Mouse (Mus musculus) layer of hippocampus, postnatal 36 days (tissue): Measurements from ENCODE around the gene Vasp. TPM values are rescaled to one million over a fixed set of nuclear protein-coding genes. Genes with fewer than 3 reads are reported as not detected.

Experiments used
- DNase-seq, 2 experiments: peaks; one replicate each; pipeline ENCODE4 v3.0.0; 2022
- total RNA-seq, 2 experiments: library from RNA; stranded (reverse); gene quantifications; 2 replicates each; pipeline ENCODE4 v1.2.3; 2021

Vasp gene
- total RNA-seq, 2 experiments from 2014 or later: 15.2 to 21.2 TPM

DNA sequence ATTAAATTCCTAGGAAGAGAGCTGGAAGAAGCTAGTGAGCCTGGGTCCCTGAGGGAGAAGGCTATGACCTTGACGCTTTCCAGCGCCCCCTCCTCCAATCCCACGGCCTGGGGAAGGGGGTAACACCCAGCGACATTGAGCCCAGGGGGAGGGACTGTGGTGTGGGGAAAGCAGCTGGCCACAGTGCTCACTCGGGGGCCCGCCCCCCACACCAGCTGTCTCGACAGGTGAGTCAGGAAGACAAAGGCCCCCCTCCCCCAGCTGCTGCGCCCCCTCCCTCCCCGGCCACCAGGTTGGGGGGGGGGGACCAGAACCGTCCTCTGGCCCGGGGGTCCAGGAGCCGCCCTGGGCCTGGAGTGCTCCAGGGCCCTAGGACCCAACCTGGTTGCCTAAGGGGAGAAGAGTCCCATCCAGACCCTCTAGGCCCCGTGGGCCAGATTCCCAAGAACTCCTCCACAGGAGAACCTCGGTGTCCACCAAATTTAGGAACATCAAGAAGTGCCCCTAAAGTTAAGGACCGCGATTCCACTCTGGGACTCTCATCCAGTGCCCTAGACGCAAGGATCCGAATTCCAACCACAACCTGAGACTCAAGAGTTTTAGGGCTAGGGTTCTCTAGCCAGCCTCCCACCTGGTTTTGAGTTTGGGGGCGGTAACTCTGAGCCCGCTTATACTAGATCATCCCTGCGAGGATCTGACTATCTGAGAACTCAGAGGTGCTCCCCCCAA is 944 bp downstream of the Vasp start:
- no peak for DNase-seq

DNA sequence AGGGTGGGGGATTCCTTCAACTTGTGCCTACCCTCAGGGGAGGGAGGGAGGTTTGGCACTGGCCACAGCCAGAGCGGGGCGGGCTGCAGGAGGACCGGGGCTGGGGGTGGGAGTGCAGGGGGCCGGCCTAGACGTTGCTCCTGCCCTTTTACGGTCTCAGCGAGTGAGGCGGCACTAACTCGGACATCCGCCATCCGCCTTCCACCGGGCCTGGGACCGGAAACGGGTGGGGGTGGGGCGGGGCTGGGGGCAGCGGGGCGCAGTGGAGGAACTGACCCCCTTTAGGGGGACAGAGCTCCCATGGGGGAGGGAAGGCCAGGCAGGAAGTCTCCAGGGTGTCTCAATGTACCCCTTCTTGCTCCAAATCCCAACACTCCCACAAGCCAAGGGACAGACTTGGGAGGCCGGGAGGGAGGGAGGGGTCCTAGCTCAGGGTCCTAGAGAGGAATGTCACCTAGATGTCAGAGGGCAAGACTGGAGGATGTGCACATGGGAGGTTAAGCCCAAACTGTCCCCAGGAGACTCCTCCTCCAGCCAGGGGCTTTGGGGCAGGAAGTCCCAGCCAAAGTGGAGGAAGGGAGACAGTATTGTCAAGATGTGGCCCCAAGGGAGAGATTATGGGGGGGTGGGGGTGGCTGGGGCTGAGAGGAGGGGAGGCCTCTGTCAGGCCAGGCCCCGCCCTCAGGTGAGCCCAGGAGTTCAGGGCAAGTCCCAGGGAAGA is 1.7 kb downstream of the Vasp start:
- DNase-seq: no peak

DNA sequence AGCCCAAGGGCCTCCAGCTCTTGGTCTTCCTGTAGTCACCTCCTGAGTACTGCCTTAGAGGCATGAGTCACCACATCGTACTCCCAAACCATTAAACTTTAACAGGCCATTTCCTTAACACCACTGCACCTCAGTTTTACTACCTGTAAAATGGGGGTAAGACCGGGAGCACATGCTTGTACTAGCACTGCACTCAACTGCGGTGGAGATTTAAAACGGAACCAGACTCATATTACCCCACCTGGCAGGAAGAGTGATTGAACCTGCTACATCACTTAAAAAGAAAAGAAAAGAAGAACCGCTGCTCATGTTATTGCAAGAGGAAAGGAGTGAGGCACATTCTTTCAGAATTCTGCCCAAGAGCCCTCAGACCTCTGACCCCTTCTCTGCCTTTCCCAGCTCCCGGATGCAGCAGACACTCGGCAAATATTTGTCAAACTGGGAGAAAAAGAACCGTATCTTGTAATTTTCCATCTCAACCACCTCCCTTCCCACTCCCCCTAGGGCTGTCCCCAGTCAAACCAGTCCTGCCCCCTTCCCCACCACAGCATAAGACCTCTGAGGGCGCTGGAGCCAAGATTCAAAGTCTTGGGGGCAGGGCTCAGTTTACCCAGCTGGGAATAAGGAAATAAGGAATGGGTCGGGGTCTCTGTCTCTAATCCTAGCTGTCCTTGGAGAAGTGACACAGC is 2.5 kb downstream of the Vasp start:
- DNase-seq: no peak

GRCm38 (mm10) chr7:19267051-19267450 is 4.6 kb downstream of the Vasp start:
- no peak for DNase-seq

DNA sequence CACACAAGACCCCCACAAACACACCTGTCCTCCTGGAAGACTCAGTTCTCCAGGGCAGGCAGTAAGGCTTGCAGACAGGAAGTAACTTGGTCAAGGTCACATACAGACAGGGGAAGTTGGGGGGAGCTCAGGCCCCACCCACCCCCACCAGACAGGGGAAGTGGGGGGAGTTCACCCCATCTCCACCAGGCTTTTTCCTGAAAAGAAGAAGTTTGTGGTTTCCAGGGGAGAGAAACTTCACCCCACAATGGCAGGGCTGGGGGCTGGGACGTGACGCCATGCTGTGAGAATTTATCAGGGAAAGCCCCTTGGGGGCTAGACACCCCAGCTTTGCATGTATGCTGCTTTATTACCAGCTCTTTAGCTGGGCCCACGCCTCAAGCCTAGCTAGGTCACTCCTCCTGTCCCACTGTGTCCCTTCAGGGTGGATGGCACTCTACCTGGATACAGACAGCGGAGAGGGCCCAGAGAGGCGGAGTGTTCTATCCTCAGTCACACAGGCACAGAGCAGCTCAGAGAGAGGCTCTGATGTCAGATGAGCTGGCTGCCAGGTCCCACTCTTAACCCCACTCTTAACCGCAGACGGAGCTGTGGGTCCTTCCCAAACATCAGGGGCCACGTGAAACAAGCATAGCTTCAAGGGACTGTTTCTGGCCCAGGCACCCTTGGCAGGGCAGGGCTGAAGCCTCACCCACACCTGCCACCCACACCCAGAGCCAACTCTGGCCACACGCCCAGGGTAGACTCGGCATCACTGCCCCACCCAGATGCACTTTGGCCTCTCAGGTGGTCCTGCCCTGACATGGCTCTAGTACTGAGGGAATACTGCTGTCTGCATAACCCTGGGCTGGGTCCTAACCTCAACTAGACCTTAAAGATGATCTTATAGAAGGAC is 5.4 kb downstream of the Vasp start:
- DNase-seq: no peak

DNA sequence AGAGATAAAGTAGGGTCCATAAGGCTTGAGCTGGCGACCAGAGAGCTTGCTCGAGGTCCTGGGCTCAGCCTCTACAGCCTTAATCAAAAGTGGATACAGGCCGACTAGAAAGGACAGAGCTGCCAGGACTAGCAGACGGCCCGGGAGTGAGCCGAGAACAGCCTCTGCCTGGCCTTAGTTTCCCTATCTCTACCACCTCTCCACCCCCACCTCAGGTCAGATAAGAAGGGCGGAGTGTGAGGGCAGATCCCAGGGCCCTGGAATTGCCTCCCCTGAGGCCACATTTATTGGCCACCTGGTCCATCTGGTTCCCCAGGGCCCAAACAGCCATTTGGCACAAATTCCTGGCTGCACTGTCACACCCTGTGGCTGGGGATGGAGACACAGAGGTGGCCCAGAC is 6.5 kb downstream of the Vasp start:
- no peak for DNase-seq

DNA sequence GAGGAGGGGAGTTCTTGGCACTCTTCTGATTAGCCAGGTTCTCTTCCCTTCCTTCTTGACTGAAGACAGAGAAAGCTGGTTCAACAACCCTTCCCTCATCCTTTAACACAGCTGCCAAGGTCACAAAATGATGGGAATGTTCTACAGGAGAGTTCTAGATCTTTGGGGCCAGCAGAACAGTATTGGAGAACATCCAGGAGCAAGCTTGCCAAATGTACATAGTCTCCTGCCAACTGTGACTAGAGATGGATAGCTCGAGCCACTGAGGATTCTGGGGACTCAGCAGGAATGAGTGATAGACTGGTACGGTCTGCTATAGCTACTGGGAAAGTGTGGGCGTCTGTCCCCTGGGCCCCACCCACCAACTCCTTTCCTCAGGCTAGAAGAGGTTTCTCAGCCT is 13.3 kb downstream of the Vasp start:
- DNase-seq: no peak

- peak in 1 of 2 experiments; percentile 52 for DNase-seq
Measured at GRCm38 (mm10) chr7:19257390-19258022, 14.1 kb downstream of the Vasp start.

- DNase-seq: no peak
Measured at GRCm38 (mm10) chr7:19256567-19256966, 15.1 kb downstream of the Vasp start.

GRCm38 (mm10) chr7:19255395-19255794 is 16.2 kb downstream of the Vasp start:
- no peak for DNase-seq

DNA sequence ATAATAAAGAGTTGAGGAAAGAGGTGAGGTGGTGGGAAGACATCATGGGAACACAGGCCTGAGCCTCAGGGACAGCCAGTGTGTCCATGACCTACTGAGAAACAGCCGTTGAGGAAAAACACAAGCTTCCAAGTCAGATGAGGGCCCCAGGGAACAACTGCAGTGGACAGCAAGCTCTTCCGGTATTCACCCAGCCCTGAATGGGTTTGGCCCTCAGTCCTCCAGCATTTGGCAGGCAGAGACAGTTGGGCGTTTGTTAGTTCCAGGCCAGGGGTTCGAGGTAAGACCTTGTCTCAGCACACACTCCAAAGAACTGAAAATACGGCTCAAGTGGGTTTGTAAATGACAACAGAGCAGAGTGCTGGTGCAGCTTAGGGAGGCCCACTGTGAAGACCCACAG is 18.2 kb downstream of the Vasp start:
- no peak for DNase-seq

GRCm38 (mm10) chr7:19252078-19252477 is 19.5 kb downstream of the Vasp start:
- no peak for DNase-seq

GRCm38 (mm10) chr7:19247511-19247910 is 24.1 kb downstream of the Vasp start:
- no peak for DNase-seq

- DNase-seq: no peak
Measured at GRCm38 (mm10) chr7:19246855-19247254, 24.8 kb downstream of the Vasp start.

- no peak for DNase-seq
Measured at GRCm38 (mm10) chr7:19245083-19245482, 26.5 kb downstream of the Vasp start.

- no peak for DNase-seq
Measured at GRCm38 (mm10) chr7:19243858-19244257, 27.8 kb downstream of the Vasp start.

GRCm38 (mm10) chr7:19242005-19242404 is 29.6 kb downstream of the Vasp start:
- DNase-seq: no peak

GRCm38 (mm10) chr7:19240905-19241463 is 30.6 kb downstream of the Vasp start:
- DNase-seq: no peak

DNA sequence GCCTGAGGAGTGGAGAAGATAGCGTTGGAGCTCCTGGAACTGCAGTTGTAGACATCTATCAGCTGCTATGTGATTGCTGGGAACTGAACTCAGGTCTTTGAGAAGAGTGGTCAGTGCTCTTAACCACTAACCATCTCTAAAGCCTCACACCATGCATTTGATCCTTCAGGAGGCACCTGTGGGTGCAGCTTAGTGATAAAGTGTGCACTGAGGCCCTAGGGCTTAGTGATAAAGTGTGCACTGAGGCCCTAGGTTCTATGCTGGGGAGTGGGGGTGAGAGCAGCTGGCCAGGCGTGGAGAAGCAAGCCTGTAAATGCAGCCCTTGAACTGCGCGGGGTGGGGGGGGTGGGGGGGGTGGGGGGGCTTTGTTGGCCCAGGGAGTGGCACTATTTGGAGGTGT is 31.6 kb downstream of the Vasp start:
- DNase-seq: no peak

DNA sequence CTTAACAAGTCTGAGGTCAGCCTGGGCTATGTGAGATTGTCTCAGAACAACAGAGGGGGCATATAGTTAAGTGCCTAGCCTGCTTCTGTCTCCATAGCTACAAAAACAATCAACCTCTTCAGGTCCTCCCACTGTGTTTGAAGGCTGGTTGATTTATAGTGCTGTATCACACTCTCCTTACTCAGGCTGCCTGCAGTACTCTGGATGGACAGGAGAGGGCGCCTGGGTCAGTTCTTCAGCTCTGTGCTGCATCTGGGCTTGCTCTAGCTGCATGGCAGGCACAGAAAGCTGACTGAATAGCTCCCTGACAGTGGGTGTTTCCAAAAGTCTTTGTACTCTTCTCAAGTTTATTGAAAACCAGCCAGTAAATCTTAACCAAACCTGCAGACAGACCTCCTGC is 32.2 kb downstream of the Vasp start:
- peak; percentile 87 to 89 for DNase-seq

DNA sequence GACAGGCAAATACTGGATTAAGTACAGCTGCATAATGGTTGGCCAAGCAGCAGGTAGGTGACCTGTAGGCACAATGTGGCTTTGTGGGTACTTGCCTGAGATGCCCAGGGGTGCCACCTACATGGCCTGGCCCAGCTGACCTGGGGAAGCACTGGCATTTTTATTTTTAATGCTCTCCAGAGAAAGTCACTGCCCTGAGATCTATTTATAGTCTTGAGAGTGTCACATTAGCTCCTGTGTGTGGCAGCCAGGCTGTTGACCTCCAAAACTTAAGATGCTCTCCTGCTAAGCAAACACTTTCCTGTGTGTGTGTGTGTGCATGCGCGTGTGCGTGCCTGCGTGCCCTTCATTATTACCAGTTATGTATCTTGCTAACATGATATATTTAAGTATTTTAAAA is 33.3 kb downstream of the Vasp start:
- DNase-seq: no peak

DNA sequence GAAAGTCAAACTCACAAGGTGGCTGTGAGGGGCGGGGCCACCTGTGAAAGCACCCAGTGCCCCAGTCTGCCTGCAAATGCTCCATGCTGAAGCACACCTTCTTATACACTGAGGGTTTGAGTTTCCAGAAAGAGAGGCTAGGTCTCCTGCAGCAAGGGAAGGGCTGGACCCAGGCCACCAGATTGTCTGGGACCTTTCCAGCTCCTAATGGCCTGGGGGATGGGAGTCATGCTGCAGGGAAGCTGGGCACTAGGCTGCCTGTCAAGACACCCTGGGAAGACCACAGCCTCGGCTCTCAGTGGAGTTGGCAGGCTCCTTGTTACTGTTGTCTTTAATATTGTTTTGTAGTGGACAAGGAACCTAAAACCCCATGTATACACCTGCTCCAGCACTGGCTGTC is 35.2 kb downstream of the Vasp start:
- DNase-seq: no peak
